Mouse (Mus musculus): ENCODE results near the gene Btd.

Btd gene

GRCm38 (mm10) chr14:31647991-31648390 lies 7.2 kb downstream of the Btd start:
- DNase-seq, result no peak

DNA sequence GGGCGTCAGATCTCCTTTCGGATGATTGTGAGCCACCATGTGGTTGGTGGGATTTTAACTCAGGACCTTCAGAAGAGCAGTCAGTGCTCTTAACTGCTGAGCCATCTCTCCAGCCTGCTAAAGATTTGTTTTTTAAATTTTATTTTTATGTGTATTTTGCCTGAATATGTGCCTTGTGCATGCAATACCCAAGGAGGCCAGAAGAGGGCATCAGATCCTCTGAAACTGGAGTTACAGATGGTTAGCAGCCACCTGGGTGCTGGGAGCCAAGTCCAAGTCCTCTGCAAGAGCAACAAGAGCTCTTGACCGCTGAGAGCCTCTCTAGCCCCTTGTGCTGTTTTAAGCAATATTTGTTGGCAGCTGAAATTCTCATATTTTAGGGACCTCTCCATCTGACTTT lies 9.5 kb downstream of the Btd start:
- no peak for DNase-seq

- no peak for DNase-seq
These were observed 10.4 kb downstream of the Btd start for GRCm38 (mm10) chr14:31651206-31651605.

DNA sequence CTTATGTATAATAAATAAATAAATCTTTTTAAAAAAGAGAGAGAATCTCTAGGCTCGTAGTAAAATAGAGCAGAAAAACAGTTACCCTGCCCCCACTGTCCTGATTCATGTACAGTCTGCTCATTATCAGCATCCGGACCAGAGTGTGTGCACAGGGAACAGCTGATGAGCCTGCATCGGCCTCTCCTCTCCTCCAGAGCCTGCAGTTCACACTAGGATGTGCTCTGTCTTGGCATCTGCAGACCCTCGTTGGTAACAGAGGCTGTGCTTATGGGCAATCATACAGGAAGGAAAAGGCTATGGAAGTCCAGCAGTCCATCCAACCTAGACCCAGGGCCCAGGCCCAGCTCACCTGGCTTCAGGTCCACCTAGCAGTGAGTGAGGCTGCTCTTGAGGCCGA lies 11.3 kb downstream of the Btd start:
- DNase-seq, result no peak

- no peak for DNase-seq
These were observed 11.8 kb downstream of the Btd start for GRCm38 (mm10) chr14:31652624-31653023.

DNA sequence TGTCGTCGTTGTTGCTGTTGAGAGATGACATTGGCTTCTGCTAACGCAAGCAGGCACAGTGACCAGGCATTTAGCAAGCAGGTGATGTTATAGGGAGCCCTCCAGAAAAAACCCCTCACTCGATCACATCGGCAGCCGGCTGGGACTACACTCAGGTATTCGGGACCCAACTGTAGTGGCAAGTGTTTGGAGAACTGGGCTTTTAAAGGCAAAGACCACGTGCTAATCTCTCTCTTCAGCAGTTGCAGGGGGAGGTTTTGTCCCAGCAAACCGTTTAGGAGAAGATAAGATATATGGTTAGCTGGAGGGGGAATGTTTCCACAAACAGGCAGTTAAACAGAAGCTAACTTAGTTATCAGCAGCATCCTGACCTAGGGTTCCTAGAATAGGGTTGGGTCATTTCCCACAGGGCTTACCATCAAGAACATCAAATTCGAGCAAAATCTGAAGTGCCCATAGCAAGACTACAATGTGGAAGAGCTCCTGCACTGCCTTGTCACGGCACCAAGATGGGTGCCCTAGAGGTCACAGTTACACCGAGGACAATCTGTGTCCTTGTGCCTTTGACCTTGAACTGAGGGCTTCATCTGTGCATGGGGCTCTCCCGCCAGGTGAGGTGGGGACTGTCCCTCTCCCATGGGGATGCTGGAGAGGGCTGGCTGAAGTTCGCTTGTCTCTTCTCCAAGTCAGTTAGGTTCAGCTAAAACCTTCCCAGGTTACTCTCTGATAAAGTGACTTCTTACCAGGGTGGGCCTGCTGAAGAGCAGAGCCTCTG lies 12.5 kb downstream of the Btd start:
- DNase-seq, result no peak

DNA sequence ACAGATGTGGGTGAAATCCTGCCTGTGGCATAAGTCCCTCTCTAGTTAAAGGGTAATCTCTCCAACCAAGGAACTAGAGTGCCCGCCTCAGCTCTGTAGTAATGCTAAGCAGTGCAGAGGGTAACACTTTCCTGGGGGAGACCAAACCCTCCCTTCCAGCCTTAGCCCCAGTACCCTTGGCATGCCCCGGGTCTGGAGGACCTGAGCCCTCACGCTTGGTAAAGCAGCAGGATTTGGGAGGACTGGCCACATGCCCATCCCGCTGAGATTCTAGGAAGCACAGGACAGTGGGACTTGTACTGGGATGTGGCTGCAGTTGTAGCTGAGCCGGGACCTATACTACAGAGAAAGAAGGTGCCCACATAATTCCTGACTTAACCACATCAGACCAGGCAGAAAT lies 14.0 kb downstream of the Btd start:
- DNase-seq, result no peak

DNA sequence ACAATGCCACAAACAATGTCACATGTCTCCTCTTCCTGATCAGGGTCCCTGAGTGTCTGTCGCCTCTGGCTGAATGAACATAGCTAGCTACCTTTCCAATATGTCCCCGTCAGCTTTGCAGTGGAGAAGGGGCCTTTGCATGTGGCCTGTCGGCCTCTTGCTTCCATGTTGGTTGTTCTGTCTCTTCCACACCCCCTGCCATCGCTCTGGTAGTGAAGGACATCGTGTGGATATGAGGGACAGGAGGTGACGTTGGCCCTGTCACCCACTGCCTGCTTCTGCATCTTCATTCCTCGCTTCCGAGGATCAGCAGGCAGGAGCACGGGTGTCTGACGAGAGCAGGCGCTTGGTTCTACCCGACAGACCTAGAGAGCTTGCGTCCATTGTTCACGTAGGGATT lies 14.6 kb downstream of the Btd start:
- DNase-seq, result no peak

DNA sequence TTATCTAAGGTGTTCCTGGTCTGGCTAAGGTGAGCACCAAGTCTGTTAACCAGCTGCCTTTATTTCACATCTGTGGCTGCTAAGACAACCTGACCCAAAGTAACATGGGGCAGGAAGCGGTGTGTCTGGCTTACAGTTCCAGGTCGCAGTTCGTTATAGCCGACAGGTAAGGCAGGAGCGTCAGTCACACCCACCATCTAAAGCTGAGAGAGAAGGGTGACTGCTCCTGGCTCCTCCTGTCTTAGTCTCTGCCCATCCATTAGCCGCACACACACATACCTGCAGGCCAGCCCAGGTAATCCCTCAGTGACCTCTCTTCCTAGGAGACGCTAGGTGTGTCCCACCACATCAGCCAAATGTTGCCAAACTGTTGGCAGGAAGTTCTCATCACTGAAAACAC lies 15.6 kb downstream of the Btd start:
- DNase-seq, result no peak

DNA sequence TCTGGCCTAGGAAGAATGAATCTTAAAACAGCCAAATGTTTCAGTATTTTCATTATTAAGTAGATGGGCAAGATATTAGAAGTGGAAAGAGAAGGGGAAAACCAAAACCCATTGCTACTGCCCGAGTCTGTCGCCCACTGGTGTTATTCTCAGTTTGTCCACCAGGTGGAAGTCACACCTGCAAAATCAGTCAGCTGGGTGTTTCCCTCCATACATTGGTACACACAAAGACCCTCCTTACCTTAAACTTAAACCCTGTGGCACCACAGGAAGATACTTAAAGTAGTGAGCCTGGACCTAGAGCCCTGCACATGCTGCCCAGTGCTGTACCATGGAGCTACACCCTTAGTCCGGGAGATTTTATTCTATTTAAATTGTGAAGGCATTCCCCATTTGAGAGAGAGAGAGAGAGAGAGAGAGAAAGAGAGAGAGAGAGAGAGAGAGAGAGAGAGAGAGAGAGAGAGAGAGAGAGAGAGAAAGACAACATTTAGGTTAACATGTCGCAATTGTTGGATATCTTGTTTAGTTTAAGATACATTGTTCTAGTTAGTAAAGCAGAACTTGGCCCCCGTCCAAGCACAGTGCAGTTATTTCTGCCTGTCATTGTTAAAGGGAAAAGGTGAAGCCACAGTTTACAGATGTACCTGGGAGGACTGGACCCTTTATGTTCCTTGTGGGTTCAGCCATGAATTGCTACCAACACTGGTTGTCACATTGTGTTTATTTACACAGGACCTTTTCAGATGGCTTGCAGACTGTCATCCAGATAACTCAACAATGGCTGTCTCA lies 16.2 kb downstream of the Btd start:
- DNase-seq, result peak; percentile 76

DNA sequence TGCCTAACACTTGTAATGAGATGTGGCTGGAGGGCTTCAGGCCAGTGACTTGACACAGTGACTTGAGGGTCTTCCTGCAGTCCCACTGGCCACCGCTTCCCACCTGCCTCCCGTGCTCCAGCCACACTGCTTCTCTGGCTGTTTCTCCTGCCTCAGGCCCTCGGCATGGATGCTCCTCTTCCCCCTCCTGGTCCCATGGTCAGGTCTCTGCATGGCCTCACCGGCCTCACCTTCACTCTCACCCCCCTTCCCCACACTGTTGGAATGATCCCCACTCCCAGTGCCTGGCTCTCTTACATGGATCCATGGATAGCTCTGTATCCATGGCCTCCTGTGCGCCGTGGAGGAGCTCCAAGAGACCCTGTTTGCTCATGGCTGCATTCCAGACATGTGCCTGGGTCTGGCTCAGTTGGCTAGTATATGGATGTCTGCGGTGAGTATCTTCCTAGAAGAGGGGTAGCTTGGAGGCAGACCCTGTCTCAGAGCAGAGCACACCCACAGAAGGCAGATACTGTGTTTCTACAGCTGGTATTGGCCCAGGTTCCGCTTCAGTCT lies 17.4 kb downstream of the Btd start:
- DNase-seq, result no peak

DNA sequence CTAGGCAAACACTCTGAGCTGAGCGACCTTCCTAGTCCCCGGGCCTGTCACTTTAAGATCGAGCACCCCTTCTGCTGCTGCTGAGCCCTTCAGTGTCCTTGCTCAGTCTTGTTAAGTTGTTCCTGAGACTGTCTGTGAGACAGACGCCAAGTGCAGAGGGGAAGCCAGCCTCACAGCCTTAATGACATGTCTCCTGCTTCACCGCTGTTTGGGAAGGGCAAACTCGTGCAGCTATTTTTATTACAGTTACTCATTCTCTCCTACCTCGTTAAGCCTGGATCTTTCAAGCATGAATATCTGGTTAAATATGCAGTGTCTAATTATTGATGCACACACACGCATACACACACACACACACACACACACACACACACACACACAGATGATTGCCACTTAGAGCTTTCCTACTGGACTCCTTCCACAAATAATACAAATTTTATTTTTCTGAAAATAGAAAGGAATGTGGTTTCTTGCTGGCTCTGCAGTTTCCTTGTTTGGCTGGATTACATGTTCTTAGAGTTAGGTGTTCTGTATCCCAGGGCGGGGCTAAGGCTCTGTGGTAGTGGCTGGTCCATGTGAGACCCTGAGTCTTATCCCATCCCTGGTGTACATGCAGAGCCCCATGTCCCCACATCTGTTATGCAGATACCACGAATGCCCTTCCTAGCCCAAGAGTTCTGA lies 18.8 kb downstream of the Btd start:
- DNase-seq, result no peak

GRCm38 (mm10) chr14:31660312-31661093 lies 19.7 kb downstream of the Btd start:
- DNase-seq, result no peak

- DNase-seq, result peak; percentile 93
These were observed 21.1 kb downstream of the Btd start for GRCm38 (mm10) chr14:31661671-31662554.

DNA sequence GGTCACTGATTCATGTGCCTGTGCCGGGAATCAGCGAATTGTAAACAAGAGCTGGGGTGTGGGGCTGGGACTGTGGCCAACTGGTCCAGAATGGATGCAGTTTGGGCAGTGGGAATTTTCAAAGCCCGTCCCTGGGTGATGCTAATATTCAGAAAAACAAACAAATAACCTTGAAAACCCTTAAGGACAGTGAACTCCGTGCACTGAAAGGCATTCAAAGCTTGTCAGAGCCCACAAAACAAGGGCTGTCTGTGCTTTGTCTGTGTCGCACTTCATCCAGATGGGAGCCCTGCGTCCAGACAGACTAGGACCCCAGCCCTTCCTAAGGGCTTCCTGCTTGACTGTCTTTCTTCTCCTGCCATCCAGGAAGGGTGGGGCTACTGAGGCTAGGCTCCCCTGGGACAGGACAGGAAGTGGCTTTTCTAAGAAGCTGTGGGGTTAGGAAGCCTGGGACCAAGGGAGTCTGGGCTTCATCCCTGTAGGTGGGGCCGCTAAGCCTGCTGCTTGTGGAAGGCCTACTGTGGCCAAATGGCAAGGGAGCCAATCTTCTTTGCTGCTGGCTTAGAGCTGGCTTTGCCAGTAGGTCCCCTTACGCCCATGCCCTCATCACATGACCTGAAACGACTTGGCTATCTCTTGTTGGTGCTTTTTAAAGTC lies 21.9 kb downstream of the Btd start:
- no peak for DNase-seq

DNA sequence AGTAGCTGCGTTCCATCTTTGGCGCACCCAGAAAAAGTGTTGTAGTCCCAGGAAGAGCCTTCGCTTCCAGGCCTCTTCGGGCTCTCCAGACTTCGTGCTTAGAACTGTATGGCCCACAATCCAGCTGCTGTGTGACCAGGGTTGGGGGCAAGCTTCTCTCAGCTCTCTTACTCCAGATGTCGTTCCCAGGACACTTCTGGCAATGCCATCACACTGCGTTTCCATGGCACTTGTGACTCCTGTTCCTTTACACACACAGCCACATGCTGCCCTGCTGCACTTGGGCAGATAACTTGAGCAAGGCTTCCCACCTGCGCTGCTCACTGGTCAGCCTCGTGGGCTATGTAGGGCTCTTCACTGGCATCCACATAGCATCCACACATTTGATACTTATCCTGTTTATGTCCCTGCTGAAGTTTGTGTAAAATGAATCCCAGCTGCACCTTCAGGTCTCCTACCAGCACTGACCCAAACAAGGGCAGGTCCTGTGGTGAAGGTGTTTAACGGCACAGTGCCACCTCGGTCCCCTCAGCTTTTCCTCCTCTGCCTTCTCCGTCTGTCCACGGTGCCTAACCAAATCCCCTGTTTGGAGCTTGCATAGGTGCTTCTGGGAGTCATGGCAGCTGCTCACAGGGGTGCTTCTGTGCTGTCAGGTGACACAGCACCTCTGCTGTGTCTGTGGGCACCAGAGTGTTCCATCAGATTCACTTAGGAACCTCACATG lies 22.7 kb downstream of the Btd start:
- no peak for DNase-seq

GRCm38 (mm10) chr14:31664100-31664902 lies 23.5 kb downstream of the Btd start:
- DNase-seq, result no peak

- no peak for DNase-seq
These were observed 24.2 kb downstream of the Btd start for GRCm38 (mm10) chr14:31664903-31665565.

DNA sequence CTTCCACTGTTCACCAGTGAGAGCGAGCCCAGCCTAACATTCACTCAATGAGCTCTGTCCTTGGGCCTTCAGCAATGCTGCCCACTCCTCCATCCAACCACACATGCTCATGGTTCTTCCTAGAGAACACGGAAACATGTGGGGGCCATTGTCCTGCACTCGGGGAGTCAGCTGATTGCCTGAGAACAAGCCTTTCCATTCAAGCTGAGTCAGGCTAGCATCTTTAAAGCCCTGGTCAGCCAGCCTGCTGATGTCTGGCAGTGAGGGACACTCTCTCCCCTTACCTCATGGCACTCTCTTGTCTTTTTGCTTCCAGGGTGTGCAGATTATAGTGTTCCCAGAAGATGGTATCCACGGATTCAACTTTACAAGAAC lies 24.7 kb downstream of the Btd start:
- no peak for DNase-seq
